Mouse (Mus musculus) olfactory bulb, adult 2 months (tissue): ENCODE data around the gene Ramp3. TPM values are rescaled to one million over a fixed set of nuclear protein-coding genes. Genes with fewer than 3 reads are reported as not detected.

ENCODE experiments used
- H3K27ac ChIP-seq: fragments of 200-500 bp; 2 replicates; pipeline ENCODE4 v1.5.1; 2012; ENCODE audit warnings: low read depth, low read length; ENCODE audit not compliant: insufficient read depth
- H3K4me1 ChIP-seq: fragments of 200-500 bp; 2 replicates; pipeline ENCODE4 v1.6.1; 2012; ENCODE audit warnings: low read length; ENCODE audit not compliant: control insufficient read depth, insufficient read depth
- H3K4me3 ChIP-seq: fragments of 200-500 bp; 2 replicates; pipeline ENCODE4 v1.5.1; 2012; ENCODE audit warnings: mild to moderate bottlenecking, low read depth, low read length, moderate library complexity; ENCODE audit not compliant: insufficient read depth
- CTCF ChIP-seq: fragments of 200-500 bp; IDR thresholded peaks from 2 replicates; pipeline ENCODE4 v1.5.1; 2012; ENCODE audit warnings: low read depth, mild to moderate bottlenecking, low read length, moderate library complexity; ENCODE audit not compliant: insufficient read depth
- POLR2A ChIP-seq: fragments of 200-500 bp; IDR thresholded peaks from 2 replicates; pipeline ENCODE4 v1.6.1; 2012; ENCODE audit warnings: mild to moderate bottlenecking, low read depth, low read length, moderate library complexity; ENCODE audit not compliant: insufficient read depth
- whole genome bisulfite sequencing: fragments of 180-500 bp; shearing (Covaris S2); methylation state at CpG from one replicate; pipeline ENCODE4 v1.1.7; 2018; 5-methylcytosine and 5-hydroxymethylcytosine counted together
- polyA plus RNA-seq: library from polyadenylated mRNA; stranded (reverse); fragments of >200 nt; gene quantifications from 2 replicates; pipeline ENCODE4 v1.2.4, GENCODE M21; 2012; ENCODE audit warnings: low replicate concordance; ENCODE audit not compliant: missing spikeins, insufficient read depth, insufficient read length

Ramp3 gene
- polyA plus RNA-seq, 1 experiment: not detected

DNA sequence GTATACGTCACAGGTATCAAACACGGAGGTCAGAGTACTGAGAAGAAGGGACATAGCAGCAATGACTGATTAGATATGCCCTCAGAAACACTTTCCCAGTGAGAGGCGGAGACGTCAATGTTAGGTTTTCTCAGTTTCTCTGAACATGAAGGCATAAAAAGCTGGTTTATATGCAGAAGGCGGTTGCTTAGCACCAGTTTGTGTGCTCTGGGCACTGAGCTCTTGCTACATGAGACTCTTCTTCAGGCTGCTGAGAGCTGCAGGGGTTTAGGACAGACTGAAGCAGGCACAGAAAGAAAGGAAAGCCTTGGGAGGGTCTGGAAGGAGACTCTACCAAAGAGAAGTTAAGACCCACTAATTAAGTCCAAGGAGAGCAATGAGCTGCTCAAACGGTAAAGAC lies 34.0 kb downstream of the Ramp3 start:
- no peak overlapping the region for H3K27ac ChIP-seq
- TF ChIP-seq CTCF (no peak), POLR2A (no peak)
- WGBS: 61% methylated on average over 6 of the region's 6 CpGs
- peaks cover 15% of the 10 kb centered on the region for H3K4me1 ChIP-seq
- no peak overlapping the region for H3K4me3 ChIP-seq

DNA sequence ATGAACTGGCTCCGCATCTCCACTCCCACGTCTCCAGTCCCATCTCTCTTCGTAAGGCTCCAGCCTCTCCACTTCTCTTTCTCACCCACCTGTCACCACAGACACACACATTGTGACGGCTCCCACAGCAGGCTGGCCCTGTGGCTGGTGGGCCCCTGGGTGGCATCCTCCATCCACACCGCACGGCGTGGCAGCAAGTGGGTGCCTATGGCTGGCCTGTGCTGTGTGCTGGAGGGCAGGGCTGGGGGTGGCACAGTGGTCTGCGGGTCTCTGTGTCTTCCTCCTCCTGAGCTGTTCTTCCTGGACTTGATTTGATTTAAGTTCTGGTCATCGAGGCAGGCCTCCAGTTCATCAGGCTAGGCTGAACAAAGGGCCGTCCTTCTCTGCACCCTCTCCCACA lies 35.8 kb downstream of the Ramp3 start:
- TF ChIP-seq POLR2A: no peak
- TF ChIP-seq CTCF: no peak
- no peak overlapping the region for H3K27ac ChIP-seq
- WGBS: 94% methylated on average over 10 of the region's 10 CpGs
- no peak overlapping the region for H3K4me3 ChIP-seq
- peaks cover 19% of the 10 kb centered on the region for H3K4me1 ChIP-seq

DNA sequence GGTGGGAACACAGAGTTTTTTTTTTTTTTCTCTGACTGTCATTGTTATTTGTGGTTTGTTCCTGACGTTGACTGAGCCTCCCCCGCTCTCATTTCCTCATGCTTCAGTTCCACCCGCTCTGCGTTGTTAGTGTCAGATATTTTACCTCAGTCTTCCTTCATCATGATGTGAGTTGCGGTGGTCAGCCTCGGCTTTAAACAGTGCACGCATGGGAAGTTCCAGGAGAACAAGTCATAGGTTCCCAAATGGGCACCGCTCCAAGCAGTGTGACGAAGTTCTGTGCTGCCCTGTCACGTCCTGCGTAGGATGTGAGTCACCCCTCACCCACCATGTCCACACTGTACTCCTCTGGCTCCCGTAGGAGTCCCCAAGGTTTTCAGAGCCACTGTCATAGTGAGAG lies 36.9 kb downstream of the Ramp3 start:
- H3K4me1 ChIP-seq: peaks cover 19% of the 10 kb centered on the region
- 53% methylated on average over 12 of the region's 12 CpGs for WGBS
- TF ChIP-seq CTCF (no peak), POLR2A (no peak)

DNA sequence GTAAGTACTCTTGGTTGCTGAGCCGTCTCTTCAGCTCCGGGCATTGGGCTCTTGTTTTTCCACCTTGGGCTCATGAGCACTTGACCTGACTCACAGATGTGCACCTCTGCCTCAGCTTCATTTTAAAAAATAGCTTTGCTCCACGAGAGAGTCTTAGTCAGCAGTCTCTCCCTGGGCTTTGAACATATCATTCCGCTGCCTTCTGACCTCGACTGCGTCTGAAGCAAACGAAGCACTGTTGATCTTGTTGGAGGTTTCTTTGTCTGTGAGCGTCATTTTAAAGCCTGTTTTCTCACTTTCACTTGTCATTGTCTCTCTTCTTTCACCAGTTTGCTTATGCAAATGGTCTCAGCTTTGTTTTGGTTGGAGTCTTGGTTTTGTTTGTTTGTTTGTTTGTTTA lies 38.2 kb downstream of the Ramp3 start:
- H3K4me3 ChIP-seq: no peak overlapping the region

More for the DNA sequence above, 36.9 kb downstream of the Ramp3 start:
- H3K4me3 ChIP-seq: peak overlapping the region; percentile 9; the same call in 1 of the 2 replicates
- H3K27ac ChIP-seq: no peak overlapping the region

DNA sequence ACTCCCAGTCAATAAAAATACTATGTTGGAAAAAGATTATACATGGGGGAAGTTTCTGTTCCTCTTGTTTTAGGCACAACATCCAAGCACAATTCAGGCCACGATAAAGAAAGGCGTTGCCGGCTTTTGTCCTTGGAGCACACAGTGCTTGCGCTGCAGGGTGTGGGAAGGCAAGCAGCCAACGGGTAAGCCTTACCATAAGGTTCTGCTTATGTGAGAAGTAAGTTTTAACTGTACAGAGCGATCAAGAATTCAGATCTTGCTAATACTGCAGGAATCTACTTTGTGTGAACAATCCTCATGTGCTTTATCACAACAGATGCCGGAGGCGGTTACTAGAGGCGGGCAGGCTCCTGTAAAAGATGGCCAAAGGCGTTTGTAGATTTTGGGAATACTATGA lies 39.4 kb downstream of the Ramp3 start:
- H3K27ac ChIP-seq: no peak overlapping the region

More for the DNA sequence above, 38.2 kb downstream of the Ramp3 start:
- Histone ChIP-seq H3K4me1 (peaks cover 19% of the 10 kb centered on the region), H3K27ac (0 out of 2 replicates have a peak overlapping the region, but pooled peaks have one; percentile 12)
- 62% methylated on average over 8 of the region's 8 CpGs for WGBS
- TF ChIP-seq CTCF (no peak), POLR2A (no peak)

DNA sequence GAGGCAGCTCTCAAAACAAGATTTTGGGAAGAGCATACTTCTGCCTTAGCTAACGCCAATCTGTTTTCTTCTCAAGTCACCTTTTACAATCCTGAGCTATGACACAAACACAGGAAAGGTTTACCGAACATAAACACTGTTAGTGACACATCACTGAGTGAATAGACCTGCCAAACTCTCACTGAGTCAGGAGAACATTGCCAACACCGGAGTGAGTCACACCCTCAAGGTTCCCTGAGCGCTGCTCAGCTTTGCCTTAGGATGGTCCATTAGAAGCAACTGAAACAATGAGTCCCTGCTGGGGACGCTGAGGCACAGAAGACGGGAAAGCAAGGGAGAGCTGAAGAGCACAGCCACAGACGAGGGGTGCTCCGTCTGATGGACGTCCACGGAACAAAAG lies 40.0 kb downstream of the Ramp3 start:
- Histone ChIP-seq H3K4me1 (peaks cover 13% of the 10 kb centered on the region), H3K4me3 (no peak overlapping the region), H3K27ac (no peak overlapping the region)
- TF ChIP-seq CTCF (no peak), POLR2A (no peak)
- 72% methylated on average over 10 of the region's 10 CpGs for WGBS

More for the DNA sequence above, 39.4 kb downstream of the Ramp3 start:
- Histone ChIP-seq H3K4me3 (no peak overlapping the region), H3K4me1 (peaks cover 15% of the 10 kb centered on the region)
- TF ChIP-seq CTCF (no peak), POLR2A (no peak)
- WGBS: 78% methylated on average over 10 of the region's 10 CpGs

DNA sequence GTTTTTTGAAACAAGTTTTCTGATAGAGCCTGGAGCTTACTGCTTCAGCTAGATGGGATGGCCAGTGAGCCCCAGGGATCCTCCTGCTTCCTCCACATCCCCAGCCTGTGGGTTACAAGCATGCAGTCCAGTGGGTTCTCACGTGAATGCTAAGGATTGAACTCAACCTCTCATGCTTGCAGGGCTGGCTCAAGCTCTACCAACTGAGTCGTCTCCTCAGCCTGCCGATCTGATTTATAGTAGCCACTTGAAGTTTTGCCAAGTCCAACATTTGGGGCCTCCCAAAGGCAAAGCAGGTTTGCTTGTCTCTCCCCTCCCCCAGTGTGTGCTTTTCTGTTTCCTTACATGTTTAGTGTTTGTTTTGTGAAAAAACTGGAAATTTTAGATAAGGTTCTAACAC lies 43.9 kb downstream of the Ramp3 start:
- Histone ChIP-seq H3K27ac (no peak overlapping the region), H3K4me3 (no peak overlapping the region), H3K4me1 (peaks cover 7% of the 10 kb centered on the region)
- no peak for TF ChIP-seq CTCF
- TF ChIP-seq POLR2A: no peak
- WGBS: 83% methylated on average over 3 of the region's 3 CpGs

DNA sequence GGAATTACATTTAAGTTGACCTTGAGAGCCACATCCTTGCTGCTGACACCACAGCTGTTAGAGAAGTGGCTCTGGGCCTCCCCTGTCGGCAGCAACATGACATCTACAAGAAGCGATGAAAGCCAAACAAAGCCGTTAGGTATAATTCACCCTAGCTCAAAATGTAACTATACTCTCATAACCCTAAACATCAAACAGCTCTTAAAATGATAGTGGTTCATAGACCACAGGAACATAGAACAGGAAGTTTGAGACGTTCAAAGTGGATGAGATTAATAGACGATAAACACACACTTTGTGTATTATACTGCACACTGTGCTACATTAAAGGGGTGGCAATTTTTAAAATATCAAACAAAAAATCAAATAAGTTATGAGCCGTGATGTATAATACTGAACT lies 46.5 kb downstream of the Ramp3 start:
- WGBS: 60% methylated on average over 6 of the region's 6 CpGs
- no peak overlapping the region for H3K4me3 ChIP-seq
- peaks cover 3% of the 10 kb centered on the region for H3K4me1 ChIP-seq
- TF ChIP-seq POLR2A (no peak), CTCF (no peak)
- H3K27ac ChIP-seq: no peak overlapping the region

DNA sequence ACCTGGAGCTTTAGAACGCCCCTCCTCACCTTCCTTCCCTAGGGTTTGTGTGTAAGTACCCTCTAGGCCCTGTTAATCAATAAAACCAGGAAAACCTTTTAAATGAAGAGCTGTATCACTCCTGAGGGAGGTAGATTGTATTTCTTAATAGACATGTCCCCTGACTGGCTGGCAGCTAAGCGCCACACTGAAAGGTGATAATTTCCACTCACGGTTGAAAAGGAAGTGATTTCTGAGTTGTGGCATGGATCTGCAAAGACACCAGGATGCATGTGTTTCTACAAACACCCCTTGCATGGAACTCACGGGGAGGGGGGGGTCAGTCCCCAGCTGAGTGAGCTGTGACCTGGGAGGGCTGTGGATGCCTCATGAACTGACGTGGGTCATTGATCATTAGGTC lies 47.2 kb downstream of the Ramp3 start:
- 65% methylated on average over 5 of the region's 5 CpGs for WGBS
- no peak for TF ChIP-seq POLR2A
- Histone ChIP-seq H3K27ac (no peak overlapping the region), H3K4me1 (peaks cover 3% of the 10 kb centered on the region), H3K4me3 (no peak overlapping the region)

DNA sequence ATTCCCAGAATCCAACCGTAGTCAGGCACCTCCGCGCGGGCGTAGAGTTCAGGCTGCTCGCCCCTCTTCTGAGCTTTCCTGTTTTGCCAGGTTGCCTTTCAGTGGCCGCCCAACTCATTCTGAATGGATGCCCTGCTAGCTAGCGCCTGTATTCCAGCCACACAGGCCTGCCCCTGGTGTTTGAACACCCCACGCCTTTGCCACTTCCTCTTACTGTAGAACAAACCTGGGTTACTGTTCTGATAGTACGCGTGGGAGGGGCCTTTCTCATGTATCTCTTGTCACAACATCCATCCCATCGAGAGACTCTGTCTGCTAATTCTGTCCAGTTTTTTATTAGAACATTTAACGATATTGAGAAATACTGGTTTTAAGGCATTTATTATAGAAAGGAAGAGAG lies 48.5 kb downstream of the Ramp3 start:
- Histone ChIP-seq H3K4me1 (peaks cover 3% of the 10 kb centered on the region), H3K4me3 (no peak overlapping the region), H3K27ac (no peak overlapping the region)
- 92% methylated on average over 13 of the region's 13 CpGs for WGBS
- TF ChIP-seq POLR2A: no peak
- no peak for TF ChIP-seq CTCF
